Mouse (Mus musculus) thymus, postnatal 0 days (tissue): ENCODE measurements around the gene Scaf8. TPM values are rescaled to one million over a fixed set of nuclear protein-coding genes. Genes with fewer than 3 reads are reported as not detected.

Source experiments
- DNase-seq: peaks from one replicate; pipeline ENCODE4 v3.0.0-alpha.2; 2015; ENCODE audit warnings: low spot score
- polyA plus RNA-seq: library from polyadenylated mRNA; unstranded; fragments of >200 nt; fragmentation: Nextera tagmentation; extraction: Ambion mirVana; gene quantifications from 2 replicates; pipeline ENCODE4 v1.2.1, GENCODE M21; 2015

The Scaf8 gene
- polyA plus RNA-seq, 1 experiment from 2014 or later = 19.1 TPM

- no peak for DNase-seq
Measured at GRCm38 (mm10) chr17:3206527-3207398, 92.0 kb downstream of the Scaf8 start.

- no peak for DNase-seq
Measured at GRCm38 (mm10) chr17:3207529-3208240, 92.9 kb downstream of the Scaf8 start.

GRCm38 (mm10) chr17:3208471-3208870 is 93.7 kb downstream of the Scaf8 start:
- DNase-seq = no peak

GRCm38 (mm10) chr17:3209581-3209980 is 94.8 kb downstream of the Scaf8 start:
- peak; percentile 52 for DNase-seq

- DNase-seq = no peak
Measured at GRCm38 (mm10) chr17:3210134-3210533, 95.4 kb downstream of the Scaf8 start.

GRCm38 (mm10) chr17:3212105-3212504 is 97.3 kb downstream of the Scaf8 start:
- no peak for DNase-seq

- DNase-seq = no peak
Measured at GRCm38 (mm10) chr17:3212886-3213285, 98.1 kb downstream of the Scaf8 start.

- no peak for DNase-seq
Measured at GRCm38 (mm10) chr17:3214852-3215251, 100.1 kb downstream of the Scaf8 start.

GRCm38 (mm10) chr17:3217023-3217422 is 102.3 kb downstream of the Scaf8 start:
- DNase-seq = no peak

- no peak for DNase-seq
Measured at GRCm38 (mm10) chr17:3218364-3218763, 103.6 kb downstream of the Scaf8 start.

GRCm38 (mm10) chr17:3218916-3219315 is 104.1 kb downstream of the Scaf8 start:
- no peak for DNase-seq

- peak; percentile 9 for DNase-seq
Measured at GRCm38 (mm10) chr17:3220201-3220600, 105.4 kb downstream of the Scaf8 start.

GRCm38 (mm10) chr17:3223071-3223470 is 108.3 kb downstream of the Scaf8 start:
- DNase-seq = no peak

GRCm38 (mm10) chr17:3223721-3224120 is 108.9 kb downstream of the Scaf8 start:
- peak; percentile 14 for DNase-seq

GRCm38 (mm10) chr17:3224383-3225106 is 109.8 kb downstream of the Scaf8 start:
- DNase-seq = peak; percentile 86

- peak; percentile 62 for DNase-seq
Measured at GRCm38 (mm10) chr17:3230231-3231000, 115.6 kb downstream of the Scaf8 start.

GRCm38 (mm10) chr17:3232626-3233025 is 117.9 kb downstream of the Scaf8 start:
- no peak for DNase-seq

GRCm38 (mm10) chr17:3243672-3244071 is 128.9 kb downstream of the Scaf8 start:
- DNase-seq = no peak

GRCm38 (mm10) chr17:3244881-3245739 is 130.3 kb downstream of the Scaf8 start:
- no peak for DNase-seq
